Mouse (Mus musculus) lung, embryonic 16.5 days (tissue): ENCODE data around the gene Rora. TPM values are rescaled to one million over a fixed set of nuclear protein-coding genes. Genes with fewer than 3 reads are reported as not detected.

Experiments used
- ATAC-seq: fragments of 200-750 bp; cut with Nextera tagmentation; 2 replicates; pipeline ENCODE4 v1.8.0; 2017; ENCODE audit warnings: low read depth, mild to moderate bottlenecking, moderate library complexity
- H3K27ac ChIP-seq: fragments of 300-500 bp; sonication (generic); 2 replicates; pipeline ENCODE4 v1.5.1; 2014; ENCODE audit warnings: mild to moderate bottlenecking, control low read depth, low read length
- H3K27me3 ChIP-seq: fragments of 300-500 bp; sonication (generic); 2 replicates; pipeline ENCODE4 v1.6.1; 2014; ENCODE audit warnings: low read depth, low read length, mixed read lengths; ENCODE audit not compliant: control insufficient read depth, insufficient read depth
- H3K36me3 ChIP-seq: fragments of 300-500 bp; sonication (generic); 2 replicates; pipeline ENCODE4 v1.6.1; 2014; ENCODE audit warnings: low read length; ENCODE audit not compliant: control insufficient read depth, insufficient read depth
- H3K4me1 ChIP-seq: fragments of 300-500 bp; sonication (generic); replicated peaks from 2 replicates; pipeline ENCODE4 v1.6.1; 2014; ENCODE audit warnings: low read length, mixed read lengths; ENCODE audit not compliant: control insufficient read depth, insufficient read depth
- H3K4me2 ChIP-seq: fragments of 300-500 bp; sonication (generic); 2 replicates; pipeline ENCODE4 v1.6.1; 2014; ENCODE audit warnings: low read depth, low read length, control low read depth
- H3K4me3 ChIP-seq: fragments of 300-500 bp; sonication (generic); 2 replicates; pipeline ENCODE4 v1.5.1; 2014; ENCODE audit warnings: mild to moderate bottlenecking, low read length, control low read depth
- H3K9ac ChIP-seq: fragments of 300-500 bp; sonication (generic); 2 replicates; pipeline ENCODE4 v1.6.1; 2014; ENCODE audit warnings: low read length, control low read depth
- H3K9me3 ChIP-seq: fragments of 300-500 bp; sonication (generic); 2 replicates; pipeline ENCODE4 v1.6.1; 2016; ENCODE audit warnings: low read length; ENCODE audit not compliant: control insufficient read depth
- WGBS: fragments of 180-500 bp; shearing (Covaris S2); extraction: QIAGEN DNeasy Blood & Tissue Kit; methylation state at CpG from one replicate; pipeline ENCODE4 v1.1.7; 2014; 5-methylcytosine and 5-hydroxymethylcytosine counted together
- polyA plus RNA-seq: library from polyadenylated mRNA; unstranded; fragments of >200 nt; fragmentation: Nextera tagmentation; extraction: Ambion mirVana; gene quantifications from 2 replicates; pipeline ENCODE4 v1.2.1, GENCODE M21; 2015

The Rora gene
- polyA plus RNA-seq, result 8.4 and 9.1 TPM in 2 replicates

DNA sequence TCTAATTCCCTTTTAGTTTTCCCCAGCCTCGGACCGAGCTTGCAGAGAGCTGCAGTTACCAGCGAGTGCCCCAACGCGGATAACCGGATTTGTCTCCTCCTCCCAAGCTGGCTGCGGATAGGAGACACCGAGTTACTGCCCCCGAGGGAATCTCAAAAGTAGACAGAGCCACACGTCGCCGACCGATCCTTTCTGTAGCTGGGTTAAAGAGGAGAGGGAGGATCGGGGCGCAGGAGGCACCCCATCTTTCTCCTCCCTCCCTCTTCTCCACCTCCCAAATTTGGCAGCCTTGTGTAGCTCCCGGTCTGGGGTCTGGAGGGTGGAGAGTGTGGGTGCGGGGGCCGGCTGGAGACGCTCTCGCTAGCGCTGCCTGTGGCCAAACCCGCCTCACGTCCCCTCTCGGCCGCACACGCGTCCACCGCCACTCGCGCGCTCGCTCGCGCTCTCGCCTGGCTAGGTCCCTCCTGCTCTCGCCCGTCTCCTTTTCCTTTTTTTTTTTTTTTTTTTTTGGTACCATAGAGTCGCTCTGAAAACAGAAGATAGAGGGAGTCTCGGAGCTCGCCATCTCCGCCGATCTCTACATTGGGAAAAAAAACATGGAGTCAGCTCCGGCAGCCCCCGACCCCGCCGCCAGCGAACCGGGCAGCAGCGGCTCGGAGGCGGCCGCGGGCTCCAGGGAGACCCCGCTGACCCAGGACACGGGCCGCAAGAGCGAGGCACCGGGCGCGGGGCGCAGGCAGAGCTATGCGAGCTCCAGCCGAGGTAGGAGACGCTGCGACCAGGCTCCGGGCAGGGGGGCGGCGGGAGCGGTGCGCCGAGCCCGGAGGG lies at the start of gene Rora:
Gene Rora, plus strand, starts transcription at position 576 of the 828 bp plus-strand sequence.
- ATAC-seq, result peak; percentile 86
- H3K27me3 ChIP-seq, result peaks cover 2% of the 10 kb centered on the region
- H3K4me2 ChIP-seq, result peak within 1 kb of the TSS; percentile 69
- peaks cover 15% of the 10 kb centered on the region for H3K4me1 ChIP-seq
- H3K9me3 ChIP-seq, result no peaks in the 10 kb centered on the region
- no peaks in the 10 kb centered on the region for H3K36me3 ChIP-seq
- under 1% methylated on average over 61 of the region's 72 CpGs for whole genome bisulfite sequencing
- peak within 1 kb of the TSS; percentile 91 for H3K4me3 ChIP-seq
- H3K9ac ChIP-seq, result peak within 1 kb of the TSS; percentile 89
- peak within 1 kb of the TSS; percentile 95 for H3K27ac ChIP-seq

DNA sequence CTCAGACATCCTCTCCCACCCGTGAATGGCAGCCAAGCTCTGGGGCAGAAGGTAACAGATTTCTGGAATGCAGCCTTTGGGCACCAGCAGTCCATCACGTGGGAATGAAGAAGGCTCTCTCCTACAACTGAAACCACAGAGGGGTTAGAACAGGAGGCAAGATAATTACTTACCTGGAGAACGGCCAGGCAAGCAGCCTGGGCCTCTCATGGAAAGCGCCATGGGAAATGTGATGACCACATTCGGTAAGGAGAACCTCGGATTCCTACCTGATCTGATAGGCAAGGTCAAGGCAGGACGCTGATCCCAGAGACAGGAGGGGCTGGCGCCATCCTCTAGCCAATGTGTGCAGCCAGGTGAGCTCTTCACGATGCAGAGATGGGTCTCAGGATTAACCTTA lies 39.6 kb upstream of the Rora start:
- Histone ChIP-seq H3K27ac (no peak overlapping the region), H3K4me3 (no peak overlapping the region), H3K9ac (no peak overlapping the region), H3K4me2 (no peak overlapping the region), H3K9me3 (no peaks in the 10 kb centered on the region), H3K27me3 (no peaks in the 10 kb centered on the region), H3K4me1 (no peaks in the 10 kb centered on the region), H3K36me3 (no peaks in the 10 kb centered on the region)
- ATAC-seq, result no peak
- WGBS, result 79% methylated on average over 9 of the region's 9 CpGs

DNA sequence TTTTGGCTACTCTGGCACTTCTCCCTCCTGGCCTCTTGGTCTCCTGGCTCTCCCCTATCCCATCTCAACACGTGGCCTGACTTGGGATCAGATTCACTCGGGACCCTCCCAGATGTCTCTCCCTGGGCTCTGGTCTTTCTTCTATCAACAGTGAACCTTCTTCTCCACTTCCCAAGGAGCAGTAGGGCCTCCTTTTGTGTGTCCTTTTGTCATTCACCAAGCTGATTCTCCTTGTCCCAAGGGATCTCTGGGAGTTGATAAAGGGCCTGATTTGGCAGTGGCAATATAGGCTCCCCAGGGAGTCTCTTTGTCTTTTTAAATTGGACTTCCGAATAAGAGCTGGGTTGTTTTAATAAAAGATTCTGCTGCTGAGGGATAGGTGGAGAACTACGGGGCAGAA lies 36.5 kb upstream of the Rora start:
- 55% methylated on average over 4 of the region's 4 CpGs for WGBS
- Histone ChIP-seq H3K9ac (no peak overlapping the region), H3K27ac (no peak overlapping the region), H3K4me1 (no peaks in the 10 kb centered on the region), H3K36me3 (no peaks in the 10 kb centered on the region), H3K27me3 (no peaks in the 10 kb centered on the region), H3K4me3 (no peak overlapping the region), H3K4me2 (no peak overlapping the region), H3K9me3 (no peaks in the 10 kb centered on the region)
- no peak for ATAC-seq

DNA sequence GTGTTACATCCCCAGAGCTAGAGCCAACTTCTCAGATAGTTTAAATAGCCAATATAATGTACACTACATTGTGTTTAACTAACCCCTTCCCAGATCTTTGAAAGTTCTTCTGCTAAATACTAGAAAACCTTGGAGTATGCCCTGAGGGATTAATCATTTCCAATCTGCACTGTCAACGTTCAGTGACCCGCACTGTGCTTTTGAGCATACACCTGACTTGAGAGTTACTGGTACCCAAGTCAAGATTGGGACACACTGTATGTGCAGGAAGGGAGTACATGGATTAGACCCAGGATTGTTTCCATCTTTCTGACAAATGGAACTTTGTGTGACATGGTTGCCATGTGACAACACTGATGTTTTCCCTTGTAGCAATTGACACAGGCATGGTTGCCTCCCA lies 33.5 kb upstream of the Rora start:
- Histone ChIP-seq H3K4me1 (no peaks in the 10 kb centered on the region), H3K36me3 (no peaks in the 10 kb centered on the region), H3K4me2 (no peak overlapping the region), H3K9ac (no peak overlapping the region), H3K27me3 (no peaks in the 10 kb centered on the region), H3K4me3 (no peak overlapping the region), H3K27ac (no peak overlapping the region), H3K9me3 (no peaks in the 10 kb centered on the region)
- WGBS, result 63% methylated on average over 2 of the region's 2 CpGs
- ATAC-seq, result no peak

DNA sequence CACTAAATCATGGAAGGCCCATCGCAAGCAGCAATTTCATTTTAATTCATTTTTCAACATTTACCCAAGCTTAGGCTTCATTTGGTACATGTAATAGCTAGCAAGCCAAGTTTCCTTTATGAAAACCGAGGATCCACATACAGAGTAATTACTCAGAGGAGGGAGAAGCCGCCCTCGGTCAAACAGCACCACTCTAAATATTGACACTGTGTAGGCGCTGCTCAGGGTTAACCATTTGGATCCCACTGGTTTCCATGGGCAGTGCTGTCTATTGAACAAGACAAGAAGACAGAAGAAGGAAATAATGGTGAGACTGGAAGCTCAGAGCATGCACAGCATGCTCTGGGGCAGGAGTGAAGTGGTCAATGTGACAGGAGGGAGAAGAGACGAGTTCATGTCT lies 33.1 kb upstream of the Rora start:
- no peaks in the 10 kb centered on the region for H3K9me3 ChIP-seq
- no peak overlapping the region for H3K9ac ChIP-seq
- ATAC-seq, result no peak
- no peaks in the 10 kb centered on the region for H3K4me1 ChIP-seq
- H3K4me2 ChIP-seq, result no peak overlapping the region
- no peak overlapping the region for H3K27ac ChIP-seq
- no peaks in the 10 kb centered on the region for H3K36me3 ChIP-seq
- WGBS, result 34% methylated on average over 6 of the region's 6 CpGs
- no peaks in the 10 kb centered on the region for H3K27me3 ChIP-seq
- no peak overlapping the region for H3K4me3 ChIP-seq

DNA sequence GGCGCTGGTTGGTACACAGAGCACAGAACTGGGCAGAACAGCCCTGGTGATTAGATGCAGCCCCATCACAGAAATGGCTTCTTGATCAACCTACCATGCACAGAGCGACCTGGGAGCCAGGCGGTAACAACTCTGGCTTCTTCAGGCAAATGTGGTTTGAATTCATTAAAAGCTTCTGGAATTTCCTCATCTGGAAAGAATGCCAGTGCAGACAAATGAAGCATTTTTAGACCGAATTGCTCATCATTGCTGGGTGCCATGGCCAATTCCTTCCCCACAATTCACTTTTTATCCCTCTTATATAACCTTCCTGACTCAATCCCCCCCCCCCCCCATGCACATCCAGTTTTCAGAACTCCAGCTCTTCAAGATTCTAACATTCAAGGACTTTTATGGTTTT lies 28.6 kb upstream of the Rora start:
- WGBS, result 82% methylated on average over 4 of the region's 4 CpGs
- Histone ChIP-seq H3K9ac (no peak overlapping the region), H3K4me3 (no peak overlapping the region), H3K36me3 (no peaks in the 10 kb centered on the region), H3K27ac (no peak overlapping the region), H3K4me1 (no peaks in the 10 kb centered on the region), H3K27me3 (no peaks in the 10 kb centered on the region), H3K9me3 (no peaks in the 10 kb centered on the region), H3K4me2 (no peak overlapping the region)
- no peak for ATAC-seq

DNA sequence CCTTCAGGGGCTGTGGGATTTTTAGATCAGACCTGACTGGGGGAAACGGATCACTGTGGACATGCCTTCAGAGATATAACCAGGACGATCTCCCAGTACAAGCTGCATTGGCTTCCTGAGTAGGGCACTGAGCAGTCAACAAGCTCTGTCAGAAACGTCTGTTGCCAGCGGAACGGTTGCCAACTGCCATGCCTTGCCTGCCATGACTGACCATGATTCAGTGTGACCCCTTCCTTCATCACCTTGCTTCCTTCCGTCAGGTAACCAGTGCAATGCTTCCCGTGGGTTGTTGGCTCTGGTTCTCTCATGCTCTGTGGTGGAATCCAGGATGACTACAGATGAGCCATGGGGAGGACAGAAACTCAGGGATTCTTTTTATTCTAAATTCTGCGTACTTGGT lies 16.3 kb upstream of the Rora start:
- no peaks in the 10 kb centered on the region for H3K4me1 ChIP-seq
- H3K4me3 ChIP-seq, result no peak overlapping the region
- no peak overlapping the region for H3K9ac ChIP-seq
- H3K27ac ChIP-seq, result no peak overlapping the region
- no peaks in the 10 kb centered on the region for H3K9me3 ChIP-seq
- WGBS, result 81% methylated on average over 8 of the region's 8 CpGs
- no peaks in the 10 kb centered on the region for H3K36me3 ChIP-seq
- no peak for ATAC-seq
- H3K4me2 ChIP-seq, result no peak overlapping the region
- H3K27me3 ChIP-seq, result no peaks in the 10 kb centered on the region

DNA sequence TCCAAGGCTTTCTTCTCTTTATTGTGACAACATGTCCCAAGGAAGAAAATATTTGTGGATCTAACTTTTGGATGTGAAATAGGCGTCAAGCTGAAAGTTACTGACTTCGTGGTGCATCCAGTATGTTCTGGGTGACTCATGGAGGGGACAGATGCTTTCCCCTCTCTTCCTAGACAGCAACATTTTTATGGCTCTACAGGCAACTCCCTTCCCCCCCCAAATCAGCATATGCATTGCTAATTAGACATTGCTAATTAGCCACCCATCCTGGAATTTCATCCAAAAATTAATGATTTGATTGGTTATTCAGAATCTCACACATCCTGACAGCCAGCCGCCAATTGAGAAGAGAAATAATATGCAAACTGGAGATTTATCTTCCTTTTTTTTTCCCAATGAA lies 12.5 kb upstream of the Rora start:
- Histone ChIP-seq H3K4me3 (no peak overlapping the region), H3K36me3 (no peaks in the 10 kb centered on the region), H3K9ac (no peak overlapping the region), H3K9me3 (no peaks in the 10 kb centered on the region), H3K27me3 (no peaks in the 10 kb centered on the region), H3K27ac (no peak overlapping the region), H3K4me2 (no peak overlapping the region), H3K4me1 (no peaks in the 10 kb centered on the region)
- no peak for ATAC-seq
- WGBS, result 80% methylated on average over 3 of the region's 3 CpGs

DNA sequence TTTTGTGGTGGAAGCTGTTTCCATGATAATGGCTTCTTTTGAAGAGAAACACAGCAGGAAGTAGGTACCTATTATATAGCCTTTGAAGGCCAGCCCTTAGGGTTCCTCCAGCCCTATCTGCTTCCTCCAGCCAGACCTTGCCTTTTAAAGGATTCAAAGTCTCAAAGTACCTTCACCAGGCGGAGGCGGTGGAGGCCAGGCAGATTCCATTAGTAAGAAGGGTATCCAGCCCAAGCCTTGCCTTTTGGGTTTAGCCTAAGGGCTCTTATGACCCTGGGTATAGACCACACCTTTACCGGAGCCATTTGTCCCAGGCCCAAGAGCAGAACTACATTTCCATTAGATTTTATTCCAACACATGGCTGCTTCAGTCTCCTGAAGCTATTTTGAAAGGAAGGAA lies 5.5 kb upstream of the Rora start:
- no peak overlapping the region for H3K27ac ChIP-seq
- 86% methylated on average over 3 of the region's 3 CpGs for WGBS

More for the DNA sequence above, 5.5 kb upstream of the Rora start:
- Histone ChIP-seq H3K4me3 (no peak overlapping the region), H3K9me3 (no peaks in the 10 kb centered on the region), H3K9ac (no peak overlapping the region), H3K36me3 (no peaks in the 10 kb centered on the region), H3K27me3 (peaks cover 2% of the 10 kb centered on the region), H3K4me2 (no peak overlapping the region), H3K4me1 (peaks cover 5% of the 10 kb centered on the region; the same call in 1 of the 2 replicates)
- ATAC-seq, result no peak
